Mouse (Mus musculus) embryonic fibroblast, embryonic 13.5 days (primary cell): ENCODE results near the gene Hoxd13. TPM values are rescaled to one million over a fixed set of nuclear protein-coding genes. Genes with fewer than 3 reads are reported as not detected.

Experiments
- H3K27ac ChIP-seq: 2 replicates; pipeline ENCODE4 v1.5.1; 2012; ENCODE audit warnings: low read length, control low read depth, inconsistent platforms; ENCODE audit not compliant: insufficient read depth
- H3K4me1 ChIP-seq: 2 replicates; pipeline ENCODE4 v1.6.1; 2011; ENCODE audit warnings: low read length; ENCODE audit not compliant: control insufficient read depth, insufficient read depth
- H3K4me3 ChIP-seq: 2 replicates; pipeline ENCODE4 v1.5.1; 2011; ENCODE audit warnings: mild to moderate bottlenecking, control low read depth, low read length; ENCODE audit not compliant: insufficient read depth
- CTCF ChIP-seq: IDR thresholded peaks from 2 replicates; pipeline ENCODE4 v1.5.1; 2011; ENCODE audit warnings: mild to moderate bottlenecking, control low read depth, low read length, moderate library complexity, borderline replicate concordance; ENCODE audit not compliant: insufficient read depth
- POLR2A ChIP-seq: IDR thresholded peaks from 2 replicates; pipeline ENCODE4 v1.6.1; 2011; ENCODE audit warnings: low read depth, mild to moderate bottlenecking, control low read depth, low read length, moderate library complexity
- polyA plus RNA-seq: library from polyadenylated mRNA; stranded (reverse); fragments of >200 nt; gene quantifications from 2 replicates; pipeline ENCODE4 v1.2.4, GENCODE M21; 2011; ENCODE audit warnings: low read depth; ENCODE audit not compliant: missing spikeins, insufficient read length

Gene Hoxd13
- polyA plus RNA-seq, 1 experiment: 20.1 TPM

- H3K27ac ChIP-seq: no peak overlapping the region
- H3K4me3 ChIP-seq: peak overlapping the region; percentile 32
- TF ChIP-seq CTCF: no peak
- no peak for TF ChIP-seq POLR2A
- no peaks in the 10 kb centered on the region for H3K4me1 ChIP-seq
These were observed 30.3 kb downstream of the Hoxd13 start for GRCm38 (mm10) chr2:74698201-74699052.

GRCm38 (mm10) chr2:74699053-74699430 lies 30.9 kb downstream of the Hoxd13 start:
- no peaks in the 10 kb centered on the region for H3K4me1 ChIP-seq
- H3K27ac ChIP-seq: no peak overlapping the region
- peak overlapping the region; percentile 32; the same call in 1 of the 2 replicates for H3K4me3 ChIP-seq

GRCm38 (mm10) chr2:74699664-74700545 lies 31.8 kb downstream of the Hoxd13 start:
- no peak overlapping the region for H3K4me3 ChIP-seq
- no peak overlapping the region for H3K27ac ChIP-seq
- TF ChIP-seq CTCF (no peak), POLR2A (no peak)
- no peaks in the 10 kb centered on the region for H3K4me1 ChIP-seq

More at GRCm38 (mm10) chr2:74699053-74699430, 30.9 kb downstream of the Hoxd13 start:
- TF ChIP-seq CTCF (no peak), POLR2A (no peak)

- Histone ChIP-seq H3K4me3 (no peak overlapping the region), H3K4me1 (no peaks in the 10 kb centered on the region), H3K27ac (no peak overlapping the region)
- TF ChIP-seq POLR2A: no peak
- TF ChIP-seq CTCF: no peak
These were observed 32.5 kb downstream of the Hoxd13 start for GRCm38 (mm10) chr2:74700546-74701112.

- peak; percentile 77 for TF ChIP-seq CTCF
- no peak for TF ChIP-seq POLR2A
- Histone ChIP-seq H3K27ac (no peak overlapping the region), H3K4me3 (no peak overlapping the region), H3K4me1 (no peaks in the 10 kb centered on the region)
These were observed 34.1 kb downstream of the Hoxd13 start for GRCm38 (mm10) chr2:74701949-74702819.

- no peak overlapping the region for H3K4me3 ChIP-seq
- no peak for TF ChIP-seq POLR2A
- TF ChIP-seq CTCF: no peak
- no peak overlapping the region for H3K27ac ChIP-seq
- no peaks in the 10 kb centered on the region for H3K4me1 ChIP-seq
These were observed 34.7 kb downstream of the Hoxd13 start for GRCm38 (mm10) chr2:74702820-74703219.

- Histone ChIP-seq H3K4me1 (no peaks in the 10 kb centered on the region), H3K27ac (no peak overlapping the region), H3K4me3 (no peak overlapping the region)
- no peak for TF ChIP-seq CTCF
- TF ChIP-seq POLR2A: no peak
These were observed 35.2 kb downstream of the Hoxd13 start for GRCm38 (mm10) chr2:74703317-74703716.

GRCm38 (mm10) chr2:74703720-74704392 lies 35.7 kb downstream of the Hoxd13 start:
- TF ChIP-seq POLR2A (no peak; the same call in 1 of the 2 replicates), CTCF (no peak)
- Histone ChIP-seq H3K4me1 (no peaks in the 10 kb centered on the region), H3K4me3 (peak overlapping the region; percentile 33; the same call in 1 of the 2 replicates), H3K27ac (peak overlapping the region; percentile 41; the same call in 1 of the 2 replicates)
